Mouse (Mus musculus): Measurements from ENCODE around the gene Fbln2. TPM values are rescaled to one million over a fixed set of nuclear protein-coding genes. Genes with fewer than 3 reads are reported as not detected.

Fbln2 gene
- total RNA-seq, 2 experiments from 2014 or later, result 15.2 to 16.4 TPM

DNA sequence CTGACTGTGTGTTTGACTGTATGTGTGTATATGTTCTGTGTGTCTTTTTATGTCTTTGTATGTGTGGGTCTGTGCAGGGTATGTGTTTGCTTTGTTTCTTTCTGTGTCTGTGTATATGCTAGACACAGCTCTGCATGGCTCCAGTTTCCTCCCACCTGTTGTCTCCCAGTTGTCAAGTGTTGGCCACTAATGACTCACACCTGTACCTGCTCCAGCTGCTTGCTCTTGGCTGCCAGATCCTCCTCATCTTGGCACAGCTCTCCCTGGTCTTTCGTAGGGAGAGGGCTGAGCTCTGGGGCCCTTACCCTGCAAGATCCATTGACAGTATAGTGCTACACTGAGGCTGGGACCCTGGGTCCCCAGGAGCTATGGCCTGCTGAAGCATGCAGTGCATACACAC lies 13.8 kb downstream of the Fbln2 start:
- no peak for DNase-seq (ENCODE audit: low spot score in 2 of 2)

DNA sequence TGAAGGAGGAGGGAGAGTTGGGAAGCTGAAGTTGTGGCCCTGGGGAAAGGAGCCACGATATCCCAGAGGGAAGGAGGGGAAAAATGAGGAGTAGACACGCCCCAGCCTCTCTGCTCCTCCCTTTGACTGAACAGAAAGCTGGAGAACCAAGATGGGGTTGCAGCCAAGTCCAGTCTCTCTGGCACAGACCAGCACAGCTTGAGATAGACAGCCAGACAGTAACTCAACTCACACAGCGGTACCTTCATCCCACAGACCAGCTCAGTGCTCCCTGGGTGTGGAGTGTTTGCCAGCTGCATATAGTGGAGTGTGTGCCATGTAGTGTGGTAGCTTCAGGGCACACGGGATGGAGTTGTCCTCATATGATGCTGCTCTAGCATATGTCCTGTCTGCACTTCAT lies 16.7 kb downstream of the Fbln2 start:
- no peak for DNase-seq (ENCODE audit: low spot score in 2 of 2)

DNA sequence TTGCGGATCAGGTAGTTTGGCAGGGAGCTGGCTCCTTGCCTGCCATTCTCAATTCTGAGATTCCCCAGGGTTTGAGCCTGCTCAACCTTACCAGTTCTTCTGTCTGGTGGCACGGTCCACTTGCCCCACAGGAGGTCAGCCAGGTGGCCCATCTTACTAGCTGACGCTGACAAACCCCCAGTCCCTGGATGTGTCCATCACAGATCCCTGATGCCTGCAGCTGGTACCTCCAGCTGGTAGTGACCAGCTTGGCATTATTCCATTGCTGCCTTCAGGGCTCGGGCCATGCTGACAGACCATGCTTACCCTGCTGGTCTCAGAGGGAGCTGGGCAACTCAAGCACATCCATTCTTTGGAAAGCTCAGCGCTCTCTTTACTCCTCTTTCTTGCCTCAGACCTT lies 18.7 kb downstream of the Fbln2 start:
- no peak for DNase-seq (ENCODE audit: low spot score in 2 of 2)

DNA sequence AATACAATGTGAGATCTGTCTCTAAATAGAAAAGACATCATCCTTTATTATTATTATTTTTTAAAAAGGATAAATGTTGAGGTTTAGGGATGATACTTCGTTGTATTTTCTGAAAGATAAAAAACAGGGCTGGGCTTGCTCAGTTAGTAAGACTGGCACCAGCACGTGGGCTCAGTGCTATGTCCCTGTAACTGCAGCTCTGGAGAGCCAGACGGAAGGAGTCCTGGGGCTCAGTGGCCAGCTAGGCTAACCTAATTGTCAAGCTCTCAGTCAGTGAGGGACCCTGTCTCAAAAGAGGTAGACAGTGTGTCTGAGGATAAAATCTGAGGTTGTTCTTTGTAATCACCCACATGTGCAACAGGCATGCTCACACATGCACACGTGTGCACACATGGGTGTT lies 19.3 kb downstream of the Fbln2 start:
- no peak for DNase-seq (ENCODE audit: low spot score in 2 of 2)

DNA sequence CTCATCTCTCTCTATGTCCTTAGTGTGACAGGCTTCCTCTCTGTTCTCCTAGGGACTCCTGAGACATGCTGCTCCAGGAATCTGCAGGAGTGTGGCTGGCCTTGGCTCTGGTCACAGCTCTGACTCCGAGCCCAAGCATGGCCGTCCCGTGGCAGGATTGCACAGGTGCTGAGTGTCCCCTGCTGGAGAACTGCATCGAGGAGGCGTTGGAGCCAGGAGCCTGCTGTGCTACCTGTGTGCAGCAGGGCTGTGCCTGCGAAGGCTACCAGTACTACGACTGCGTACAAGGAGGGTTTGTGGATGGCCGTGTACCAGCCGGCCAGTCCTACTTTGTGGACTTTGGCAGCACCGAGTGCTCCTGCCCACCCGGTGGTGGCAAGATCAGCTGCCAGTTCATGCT lies 20.8 kb downstream of the Fbln2 start:
- DNase-seq (ENCODE audit: low spot score in 2 of 2), result no peak

DNA sequence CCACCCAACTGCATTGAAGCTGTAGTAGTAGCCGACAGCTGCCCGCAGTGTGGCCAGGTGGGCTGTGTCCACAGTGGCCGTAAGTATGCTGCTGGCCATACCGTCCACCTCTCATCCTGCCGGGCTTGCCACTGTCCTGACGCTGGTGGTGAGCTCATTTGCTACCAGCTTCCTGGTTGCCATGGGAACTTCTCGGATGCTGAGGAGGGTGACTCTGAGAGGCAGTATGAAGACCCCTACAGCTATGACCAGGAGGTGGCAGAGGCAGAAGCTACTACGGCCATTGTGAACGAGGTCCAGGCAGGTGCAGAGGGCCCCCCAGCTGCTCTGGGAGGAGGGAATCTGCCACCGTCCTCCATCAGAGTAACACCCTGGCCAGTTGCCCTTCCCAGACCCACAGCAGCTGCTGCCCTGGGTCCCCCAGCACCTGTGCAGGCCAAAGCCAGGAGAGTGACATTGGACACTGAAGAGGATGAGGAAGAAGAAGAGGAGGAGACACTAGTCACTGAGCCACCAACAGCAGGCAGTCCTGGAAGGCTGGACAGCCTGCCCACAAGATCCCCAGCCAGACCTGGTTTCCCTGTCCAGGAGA lies 21.3 kb downstream of the Fbln2 start:
- no peak for DNase-seq (ENCODE audit: low spot score in 2 of 2)

DNA sequence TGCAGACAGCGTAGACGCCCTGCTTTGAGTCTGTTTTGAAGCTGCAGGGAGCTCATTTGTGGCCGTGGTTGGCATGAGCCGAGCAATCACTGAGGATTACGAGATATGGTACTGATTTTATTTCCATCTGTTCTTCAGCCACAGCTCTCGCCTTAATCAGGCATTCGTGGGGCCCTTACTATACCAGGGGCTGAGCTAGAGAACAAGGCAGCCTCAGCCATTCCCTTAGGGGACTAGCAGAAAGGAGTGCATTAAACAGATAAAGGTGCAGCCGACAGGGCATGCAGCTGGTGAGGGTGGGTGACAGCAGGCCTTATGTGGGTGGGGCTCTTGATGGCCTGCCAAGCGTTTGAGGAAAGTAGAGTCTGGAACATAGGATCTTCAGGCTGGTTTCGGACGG lies 23.8 kb downstream of the Fbln2 start:
- no peak for DNase-seq (ENCODE audit: low spot score in 2 of 2)

DNA sequence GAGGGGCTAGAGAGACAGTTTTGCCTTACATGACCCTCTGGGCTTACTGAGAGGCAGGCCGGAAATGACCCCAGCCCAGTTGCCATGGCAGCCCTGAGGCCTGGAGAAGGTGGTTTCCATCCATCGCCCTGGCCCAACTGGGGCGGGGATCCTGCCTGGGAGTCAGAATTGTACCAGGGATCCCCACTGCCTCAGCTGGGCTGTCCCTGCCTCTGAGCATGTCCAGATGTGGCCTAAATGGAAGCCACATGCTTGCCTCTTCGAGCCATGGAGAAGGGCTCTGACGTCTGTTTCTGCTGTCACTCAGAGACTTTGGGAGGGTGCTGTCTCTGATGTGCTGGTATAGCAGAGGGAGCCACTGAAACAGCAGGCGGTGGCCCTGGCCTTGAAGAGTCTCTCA lies 24.2 kb downstream of the Fbln2 start:
- no peak for DNase-seq (ENCODE audit: low spot score in 2 of 2)

DNA sequence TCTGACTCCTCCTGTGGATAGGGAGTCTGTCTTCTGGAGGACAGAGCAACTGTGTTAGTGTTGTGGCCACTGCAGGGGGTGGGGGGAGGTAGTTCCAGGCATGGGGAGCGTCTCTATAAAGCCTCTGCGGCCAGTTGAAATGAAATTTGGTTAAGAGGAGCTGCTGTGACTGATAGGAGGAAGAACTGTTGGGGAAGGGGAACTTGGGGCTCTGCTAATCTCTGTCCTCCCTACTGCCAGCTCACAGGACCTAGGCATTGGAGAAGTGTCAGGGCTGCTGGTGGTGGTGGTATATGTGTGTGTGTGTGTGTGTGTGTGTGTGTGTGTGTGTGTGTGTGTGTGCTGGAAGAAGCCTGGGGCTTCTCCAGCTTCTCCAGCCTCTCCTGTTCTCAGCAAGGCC lies 25.0 kb downstream of the Fbln2 start:
- DNase-seq (ENCODE audit: low spot score in 2 of 2), result no peak

DNA sequence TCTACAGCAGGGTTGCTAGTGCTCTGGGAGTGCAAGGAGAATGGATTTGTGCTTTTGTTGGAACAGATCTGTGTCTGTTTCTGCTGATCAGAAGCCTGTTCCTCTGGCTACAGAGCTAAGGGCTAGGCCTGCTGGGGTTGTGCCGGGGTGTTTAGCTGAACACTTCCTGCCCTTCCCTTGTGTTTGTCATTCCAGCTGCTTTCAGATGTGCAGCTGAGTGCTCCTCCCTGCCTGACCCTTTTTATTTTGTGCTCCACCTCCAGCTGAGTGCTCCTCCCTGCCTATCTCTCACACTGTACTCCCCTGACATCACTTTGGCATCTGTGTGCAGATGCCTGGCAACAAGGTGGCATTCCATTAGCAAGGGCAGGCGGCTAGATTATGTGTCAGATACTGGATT lies 28.3 kb downstream of the Fbln2 start:
- no peak for DNase-seq (ENCODE audit: low spot score in 2 of 2)

DNA sequence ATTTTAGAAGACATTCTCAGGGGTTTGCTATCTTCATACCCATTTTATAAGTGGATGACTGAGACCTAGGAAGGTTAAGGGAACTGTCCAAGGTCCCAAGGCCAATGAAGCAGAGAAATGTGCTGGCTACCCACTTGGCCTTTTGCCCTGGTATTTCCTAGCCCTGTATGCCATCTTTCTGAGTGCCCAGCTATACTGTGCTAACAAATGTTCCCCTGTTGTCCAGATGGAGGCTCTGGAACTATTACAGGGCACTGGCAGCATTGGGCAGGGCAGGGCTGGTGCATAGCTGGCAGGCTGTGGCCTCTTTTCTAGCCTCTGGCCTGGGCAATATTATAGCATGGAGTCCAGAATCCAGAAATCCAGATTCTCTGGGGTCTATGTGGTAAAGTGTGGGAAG lies 28.7 kb downstream of the Fbln2 start:
- no peak for DNase-seq (ENCODE audit: low spot score in 2 of 2)

DNA sequence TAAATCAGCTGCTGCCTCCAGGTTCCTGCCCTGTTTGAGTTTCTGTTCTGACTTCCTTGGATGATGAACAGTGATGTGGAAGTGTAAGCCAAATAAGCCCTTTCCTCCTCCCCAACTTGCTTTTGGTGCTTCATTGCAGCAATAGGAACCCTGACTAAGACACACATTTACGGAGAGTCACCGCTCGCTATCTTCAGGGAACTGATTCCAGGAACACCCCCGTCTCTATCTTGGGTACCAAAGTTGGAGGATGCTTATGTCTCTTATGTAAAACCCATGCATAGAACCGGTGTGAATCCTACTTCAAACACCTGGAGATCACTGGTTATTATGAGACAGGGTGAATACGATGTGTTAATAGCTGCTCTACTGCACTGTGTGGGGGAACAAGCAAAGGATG lies 31.1 kb downstream of the Fbln2 start:
- DNase-seq (ENCODE audit: low spot score in 2 of 2), result no peak

DNA sequence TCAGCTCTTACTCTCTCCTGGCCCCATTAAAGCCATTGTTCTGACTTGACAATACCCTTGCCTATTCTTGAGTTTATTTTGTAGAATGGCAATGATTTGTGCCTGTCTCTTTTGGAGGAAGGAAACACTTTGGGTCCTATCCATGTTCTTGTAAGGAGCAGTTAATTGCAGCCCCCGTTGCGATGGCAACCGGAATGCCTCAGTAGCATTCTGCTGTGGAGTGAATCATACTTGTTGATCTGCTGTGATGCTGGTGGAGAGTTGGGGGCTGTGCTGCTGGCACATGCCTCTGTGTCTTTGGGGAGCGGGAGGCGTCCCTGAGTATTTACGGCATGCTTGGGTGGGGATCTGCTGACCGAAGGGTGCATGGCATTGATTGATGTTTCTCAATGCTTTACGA lies 32.1 kb downstream of the Fbln2 start:
- DNase-seq (ENCODE audit: low spot score in 2 of 2), result no peak

DNA sequence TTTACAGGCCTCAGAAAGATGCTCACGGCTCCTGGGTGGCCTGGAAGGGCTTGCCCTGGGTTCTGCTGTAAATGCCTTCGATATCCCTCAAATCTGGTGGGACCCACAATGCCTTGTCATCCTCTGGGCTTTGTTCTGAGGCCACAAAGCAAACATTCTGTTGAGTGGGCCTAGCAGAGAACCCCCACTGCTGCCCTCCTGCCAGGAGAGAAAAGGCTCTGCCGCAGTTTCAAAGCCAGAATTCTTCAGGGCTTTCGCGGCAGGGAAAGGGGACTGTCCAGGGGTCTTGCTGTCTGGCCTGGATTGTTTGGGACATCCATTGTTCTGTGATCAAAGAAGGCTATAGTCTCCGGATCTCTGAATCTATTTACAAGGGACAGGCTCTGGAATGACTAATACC lies 33.1 kb downstream of the Fbln2 start:
- no peak for DNase-seq (ENCODE audit: low spot score in 2 of 2)

DNA sequence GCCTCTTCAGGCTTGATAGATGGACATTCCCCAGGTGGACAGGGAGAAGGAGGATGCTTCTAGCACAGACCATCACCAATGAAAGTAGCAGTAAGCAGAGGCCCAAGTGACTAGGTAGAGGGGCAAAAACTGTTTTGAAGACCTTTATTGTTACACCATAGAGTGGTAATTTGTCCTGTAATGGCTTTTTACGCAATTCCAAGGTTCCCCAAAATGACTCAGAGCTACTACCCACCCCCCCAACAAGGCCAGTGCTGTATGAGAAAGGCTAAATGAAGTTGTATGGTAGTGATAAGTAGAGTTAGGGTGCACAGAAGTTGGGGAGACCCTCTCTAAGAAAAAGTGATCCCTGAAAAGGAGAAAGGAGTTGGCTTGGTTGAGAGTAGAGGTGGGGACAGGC lies 35.1 kb downstream of the Fbln2 start:
- DNase-seq (ENCODE audit: low spot score in 2 of 2), result no peak

DNA sequence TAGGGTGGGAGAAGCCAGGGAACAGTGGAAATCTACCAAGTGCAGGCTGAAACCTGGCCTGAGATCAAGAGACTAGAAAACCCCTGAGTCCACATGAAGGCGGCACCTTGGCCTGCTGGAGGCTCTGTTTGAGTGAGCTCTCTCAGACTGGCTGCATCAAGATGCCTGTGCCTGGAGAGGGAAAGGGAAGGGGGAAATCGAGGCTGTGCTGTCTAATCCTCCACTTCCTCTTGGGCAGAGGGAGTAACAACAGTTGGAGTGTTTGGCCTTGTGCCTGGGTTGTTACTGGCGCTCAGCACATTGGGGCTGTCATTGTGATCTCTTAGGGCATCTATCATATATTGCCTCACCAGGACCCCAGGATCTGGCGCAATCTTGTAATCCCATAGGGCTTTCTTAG lies 36.4 kb downstream of the Fbln2 start:
- no peak for DNase-seq (ENCODE audit: low spot score in 2 of 2)

DNA sequence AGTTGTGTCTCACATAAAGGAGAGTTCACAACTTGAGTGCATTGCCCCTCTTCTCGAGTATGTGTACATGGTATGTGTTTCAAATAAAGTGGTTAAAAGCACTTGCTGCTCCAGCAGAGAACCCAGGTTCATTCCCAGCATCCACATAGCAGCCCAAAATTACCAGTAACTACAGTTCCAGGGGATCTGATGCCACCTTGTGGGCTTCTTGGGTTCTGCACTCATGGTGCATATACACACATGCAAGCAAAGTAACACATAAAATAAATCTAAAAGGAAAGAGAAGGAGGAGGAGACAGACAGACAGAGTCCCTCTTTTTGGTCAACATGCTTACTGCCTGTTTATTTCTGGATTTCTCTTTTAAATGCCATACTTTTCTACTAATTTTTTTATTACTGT lies 37.5 kb downstream of the Fbln2 start:
- no peak for DNase-seq (ENCODE audit: low spot score in 2 of 2)

DNA sequence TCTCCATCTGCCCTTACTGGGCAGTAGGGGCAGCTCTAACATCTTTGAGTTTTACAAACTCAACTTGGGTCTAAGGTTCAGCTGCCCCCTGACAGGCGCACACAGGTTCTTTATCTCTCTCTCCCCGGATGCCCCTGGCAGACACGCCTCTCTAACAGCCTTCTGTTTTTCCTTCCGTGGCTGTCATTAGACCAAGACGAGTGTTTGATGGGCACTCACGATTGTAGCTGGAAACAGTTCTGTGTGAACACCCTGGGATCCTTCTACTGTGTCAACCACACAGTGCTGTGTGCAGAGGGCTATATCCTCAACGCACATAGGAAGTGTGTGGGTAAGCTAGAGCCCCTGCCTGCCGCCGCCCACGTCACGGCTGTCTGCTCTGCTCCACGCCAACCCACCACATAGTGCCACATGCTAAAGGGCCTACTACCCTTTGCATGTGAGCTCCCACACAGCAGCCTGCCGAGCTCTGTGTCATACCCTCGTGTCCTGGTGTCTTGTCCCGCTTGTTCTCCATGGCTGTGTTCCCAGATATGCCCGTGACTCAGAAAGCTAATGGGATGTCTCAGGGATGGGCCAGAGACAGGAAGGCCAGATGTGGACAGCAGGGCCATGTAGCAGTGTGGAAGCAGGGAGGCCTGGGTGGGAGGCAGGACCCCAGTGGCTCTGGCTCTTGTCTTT lies 47.3 kb downstream of the Fbln2 start:
- no peak for DNase-seq (ENCODE audit: low spot score in 2 of 2)

DNA sequence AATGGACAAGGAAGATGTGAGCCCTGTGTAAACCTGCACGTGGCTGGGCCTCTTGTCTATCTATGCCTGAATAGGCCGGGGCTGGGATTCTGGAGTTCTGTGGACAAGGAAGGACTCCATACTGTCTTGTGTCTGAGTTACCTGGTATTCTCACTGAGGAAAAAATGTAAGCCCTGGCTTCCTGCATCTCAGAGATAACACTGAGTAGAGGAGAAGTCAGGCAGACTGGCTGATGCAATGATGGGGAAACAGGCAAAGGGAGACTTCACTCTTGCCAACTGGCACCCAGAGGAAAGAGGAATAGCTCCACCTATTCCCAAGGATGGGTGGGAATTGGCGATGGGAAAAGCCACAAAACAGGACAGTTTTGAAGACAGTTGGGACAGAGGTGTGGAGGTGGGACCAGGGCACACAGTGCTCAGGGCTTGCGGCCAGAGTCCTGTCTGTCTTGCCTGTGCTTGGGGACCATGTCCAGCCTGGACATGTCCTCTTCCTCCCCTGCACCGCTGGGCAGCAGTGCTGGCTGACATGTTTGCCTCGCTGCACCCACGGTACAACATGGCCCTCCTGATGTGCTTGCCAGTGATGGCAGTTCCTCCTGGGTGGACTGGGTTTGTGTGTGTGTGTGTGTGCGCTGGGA lies 48.2 kb downstream of the Fbln2 start:
- no peak for DNase-seq (ENCODE audit: low spot score in 2 of 2)

DNA sequence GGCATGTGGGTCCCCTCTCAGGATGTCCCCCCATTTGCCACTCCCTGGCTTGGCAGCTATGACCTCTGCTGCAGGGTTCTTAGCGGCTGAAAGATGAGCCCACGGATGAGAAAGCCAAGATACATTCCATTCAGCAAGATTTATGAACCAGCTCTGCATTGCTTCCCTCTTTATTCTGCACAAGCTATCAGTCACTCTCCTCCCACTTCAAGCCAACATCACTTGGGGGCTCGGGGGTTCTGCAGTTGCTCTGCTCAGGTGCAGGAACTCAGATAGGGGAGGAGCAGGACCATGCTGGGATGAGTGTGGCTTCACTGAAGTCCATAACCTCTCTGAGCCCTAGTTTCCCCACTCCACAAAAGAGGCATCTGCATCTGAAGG lies 48.7 kb downstream of the Fbln2 start:
- no peak for DNase-seq (ENCODE audit: low spot score in 2 of 2)

DNA sequence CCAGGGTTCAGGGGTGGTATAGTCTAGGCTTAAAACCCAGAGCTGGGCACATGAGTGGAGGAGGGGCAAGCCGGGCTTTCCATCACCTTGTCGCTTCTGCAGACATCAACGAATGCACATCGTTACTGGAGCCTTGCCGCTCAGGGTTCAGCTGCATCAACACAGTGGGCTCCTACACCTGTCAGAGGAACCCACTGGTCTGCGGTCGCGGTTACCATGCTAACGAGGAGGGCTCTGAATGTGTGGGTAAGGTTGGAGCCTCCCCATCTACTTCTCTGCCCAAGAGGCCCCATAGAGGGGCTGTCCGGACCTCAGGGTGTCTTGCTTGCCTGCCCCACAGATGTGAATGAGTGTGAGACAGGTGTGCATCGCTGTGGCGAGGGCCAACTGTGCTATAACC lies 53.4 kb downstream of the Fbln2 start:
- no peak for DNase-seq (ENCODE audit: low spot score in 2 of 2)

DNA sequence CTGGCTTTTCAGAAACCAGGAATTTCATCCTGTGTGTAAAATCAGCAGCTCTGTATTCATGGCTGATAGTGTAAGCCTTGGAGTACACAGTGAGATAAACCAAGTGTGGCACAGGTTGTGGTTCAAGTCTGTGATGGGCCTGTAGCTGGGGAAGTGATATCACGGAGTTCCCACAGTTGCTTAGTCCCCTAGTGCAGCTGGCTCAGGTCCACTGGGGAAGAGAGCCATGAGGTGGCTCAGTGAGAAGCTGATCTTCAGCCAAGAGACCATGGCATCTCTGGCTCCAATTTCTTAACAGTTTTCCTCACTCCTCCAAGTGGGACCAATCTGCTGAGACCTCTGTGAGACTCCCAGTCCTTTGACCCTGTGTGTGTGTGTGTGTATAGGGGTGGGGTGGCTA lies 54.4 kb downstream of the Fbln2 start:
- DNase-seq (ENCODE audit: low spot score in 2 of 2), result no peak

DNA sequence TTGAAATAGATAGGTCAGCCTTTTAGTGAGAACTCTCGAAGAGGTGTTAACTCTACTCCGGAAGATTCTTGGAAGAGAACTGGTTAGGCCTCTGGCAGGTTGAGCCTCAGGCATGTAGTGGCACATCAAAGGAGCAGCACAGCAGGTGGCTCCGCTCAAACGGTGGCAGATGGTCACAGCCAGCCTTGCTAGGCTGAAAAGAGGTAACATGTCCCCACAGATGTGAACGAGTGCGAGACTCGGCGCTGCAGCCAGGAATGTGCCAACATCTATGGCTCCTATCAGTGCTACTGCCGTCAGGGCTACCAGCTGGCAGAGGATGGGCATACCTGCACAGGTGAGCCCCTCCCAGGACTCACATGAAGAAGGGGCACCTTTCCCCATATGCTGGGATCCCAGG lies 56.1 kb downstream of the Fbln2 start:
- no peak for DNase-seq (ENCODE audit: low spot score in 2 of 2)
